Mouse (Mus musculus) brain, adult 2 months (tissue): ENCODE measurements around the gene Tmem51.

Source experiments
- DNase-seq: peaks from one replicate; pipeline ENCODE4 v3.0.0; 2011; ENCODE audit warnings: low read depth, low spot score

The Tmem51 gene

GRCm38 (mm10) chr4:142081631-142082283 is 2.3 kb downstream of the Tmem51 start:
- DNase-seq = no peak

GRCm38 (mm10) chr4:142080901-142081630 is 3.0 kb downstream of the Tmem51 start:
- peak; percentile 94 for DNase-seq

GRCm38 (mm10) chr4:142080487-142080767 is 3.7 kb downstream of the Tmem51 start:
- DNase-seq = peak; percentile 36

GRCm38 (mm10) chr4:142079629-142080486 is 4.2 kb downstream of the Tmem51 start:
- no peak for DNase-seq

- DNase-seq = peak; percentile 84
Observed at GRCm38 (mm10) chr4:142077572-142078271, 6.4 kb downstream of the Tmem51 start.

GRCm38 (mm10) chr4:142076883-142077282 is 7.2 kb downstream of the Tmem51 start:
- DNase-seq = no peak

GRCm38 (mm10) chr4:142075931-142076330 is 8.2 kb downstream of the Tmem51 start:
- no peak for DNase-seq

GRCm38 (mm10) chr4:142074060-142074732 is 9.9 kb downstream of the Tmem51 start:
- no peak for DNase-seq

GRCm38 (mm10) chr4:142071243-142071991 is 12.7 kb downstream of the Tmem51 start:
- DNase-seq = peak; percentile 81

- DNase-seq = peak; percentile 48
Observed at GRCm38 (mm10) chr4:142070840-142071239, 13.3 kb downstream of the Tmem51 start.

GRCm38 (mm10) chr4:142068899-142069812 is 14.9 kb downstream of the Tmem51 start:
- DNase-seq = no peak

GRCm38 (mm10) chr4:142066576-142066975 is 17.5 kb downstream of the Tmem51 start:
- DNase-seq = no peak

- DNase-seq = no peak
Observed at GRCm38 (mm10) chr4:142065835-142066234, 18.3 kb downstream of the Tmem51 start.

- peak; percentile 28 for DNase-seq
Observed at GRCm38 (mm10) chr4:142065270-142065669, 18.8 kb downstream of the Tmem51 start.

- no peak for DNase-seq
Observed at GRCm38 (mm10) chr4:142064582-142065228, 19.4 kb downstream of the Tmem51 start.

GRCm38 (mm10) chr4:142063057-142063534 is 21.0 kb downstream of the Tmem51 start:
- no peak for DNase-seq

- no peak for DNase-seq
Observed at GRCm38 (mm10) chr4:142061485-142062240, 22.4 kb downstream of the Tmem51 start.
